Mouse (Mus musculus) embryonic facial prominence, embryonic 13.5 days (tissue): ENCODE measurements at regions not wholly inside any gene's neighbourhood (a gene's known extent, or its start where the extent isn't known, plus 50 kb on each side); places are given as distances from the start of the nearest gene placed in this dataset.

Experiments used
- ATAC-seq: fragments of 200-750 bp; cut with Nextera tagmentation; 2 replicates; pipeline ENCODE4 v1.8.0; 2017; ENCODE audit warnings: low read depth; ENCODE audit not compliant: insufficient number of reproducible peaks, insufficient read depth, low FRiP score, low TSS enrichment
- H3K27ac ChIP-seq: fragments of 300-500 bp; sonication (generic); 2 replicates; pipeline ENCODE4 v1.5.1; 2015; ENCODE audit warnings: moderate library complexity, mild to moderate bottlenecking, inconsistent platforms
- H3K27me3 ChIP-seq: fragments of 300-500 bp; sonication (generic); 2 replicates; pipeline ENCODE4 v1.6.1; 2015; ENCODE audit warnings: mild to moderate bottlenecking, inconsistent platforms
- H3K36me3 ChIP-seq: fragments of 300-500 bp; sonication (generic); 2 replicates; pipeline ENCODE4 v1.6.1; 2015; ENCODE audit warnings: mild to moderate bottlenecking, inconsistent platforms
- H3K4me1 ChIP-seq: fragments of 300-500 bp; sonication (generic); 2 replicates; pipeline ENCODE4 v1.6.1; 2015; ENCODE audit warnings: inconsistent platforms
- H3K4me2 ChIP-seq: fragments of 300-500 bp; sonication (generic); 2 replicates; pipeline ENCODE4 v1.6.1; 2015; ENCODE audit warnings: moderate library complexity, mild to moderate bottlenecking, inconsistent platforms
- H3K4me3 ChIP-seq: fragments of 300-500 bp; sonication (generic); 2 replicates; pipeline ENCODE4 v1.5.1; 2015; ENCODE audit warnings: mild to moderate bottlenecking, inconsistent platforms
- H3K9ac ChIP-seq: fragments of 300-500 bp; sonication (generic); 2 replicates; pipeline ENCODE4 v1.6.1; 2015; ENCODE audit warnings: mild to moderate bottlenecking, inconsistent platforms
- H3K9me3 ChIP-seq: fragments of 300-500 bp; sonication (generic); 2 replicates; pipeline ENCODE4 v1.6.1; 2016; ENCODE audit warnings: inconsistent platforms
- WGBS: fragments of 180-500 bp; shearing (Covaris S2); methylation state at CpG from one replicate; pipeline ENCODE4 v1.1.7; 2015; ENCODE audit warnings: mixed read lengths; 5-methylcytosine and 5-hydroxymethylcytosine counted together

- Histone ChIP-seq H3K27ac (no peak overlapping the region), H3K9ac (no peak overlapping the region), H3K4me1 (peaks cover 9% of the 10 kb centered on the region), H3K4me3 (no peak overlapping the region), H3K9me3 (no peaks in the 10 kb centered on the region), H3K4me2 (no peak overlapping the region), H3K36me3 (no peaks in the 10 kb centered on the region), H3K27me3 (no peaks in the 10 kb centered on the region)
- no peak for ATAC-seq
- 41% methylated on average over 2 of the region's 2 CpGs for WGBS
Measured at GRCm38 (mm10) chr5:148647644-148648043, 95.1 kb upstream of the Ubl3 start.

GRCm38 (mm10) chr5:148645772-148646171 lies 93.2 kb upstream of the Ubl3 start:
- Histone ChIP-seq H3K4me3 (no peak overlapping the region), H3K36me3 (no peaks in the 10 kb centered on the region), H3K27me3 (peaks cover 8% of the 10 kb centered on the region; the same call in 1 of the 2 replicates), H3K27ac (no peak overlapping the region), H3K4me2 (no peak overlapping the region), H3K9ac (no peak overlapping the region), H3K4me1 (peaks cover 9% of the 10 kb centered on the region), H3K9me3 (no peaks in the 10 kb centered on the region)
- ATAC-seq = no peak
- 71% methylated on average over 4 of the region's 4 CpGs for WGBS

DNA sequence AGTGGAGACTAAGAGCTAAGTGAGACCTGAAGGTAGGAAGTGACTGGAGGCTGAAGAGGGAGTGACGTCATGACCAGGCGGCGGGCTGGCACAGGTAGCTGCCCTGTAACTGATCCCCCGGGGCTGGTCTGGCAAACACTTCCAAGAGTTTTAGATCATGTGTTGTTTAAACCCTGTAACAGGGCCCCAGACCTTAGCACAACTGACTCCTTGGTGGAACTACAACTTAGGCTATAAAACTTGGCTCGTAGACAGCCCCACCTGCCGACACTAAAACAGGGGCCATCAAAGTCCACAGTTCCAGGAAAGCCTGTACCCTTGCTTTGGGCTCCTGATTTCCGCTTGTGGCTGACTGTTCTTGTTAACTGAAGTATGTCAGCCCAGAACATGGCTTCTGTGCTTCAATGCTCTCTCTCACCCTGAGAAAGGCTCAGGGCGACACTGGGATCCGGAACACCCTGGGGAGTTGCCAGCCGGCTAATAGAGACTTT lies 92.6 kb upstream of the Ubl3 start:
- H3K4me3 ChIP-seq = no peak overlapping the region
- no peak for ATAC-seq
- 73% methylated on average over 10 of the region's 10 CpGs for WGBS
- no peak overlapping the region for H3K27ac ChIP-seq
- no peak overlapping the region for H3K9ac ChIP-seq
- H3K27me3 ChIP-seq = peaks cover 8% of the 10 kb centered on the region; the same call in 1 of the 2 replicates
- no peaks in the 10 kb centered on the region for H3K36me3 ChIP-seq
- H3K4me1 ChIP-seq = peaks cover 9% of the 10 kb centered on the region
- H3K9me3 ChIP-seq = no peaks in the 10 kb centered on the region
- H3K4me2 ChIP-seq = no peak overlapping the region

- Histone ChIP-seq H3K27me3 (peaks cover 8% of the 10 kb centered on the region; the same call in 1 of the 2 replicates), H3K36me3 (no peaks in the 10 kb centered on the region), H3K4me3 (no peak overlapping the region), H3K4me1 (peaks cover 9% of the 10 kb centered on the region), H3K9ac (no peak overlapping the region), H3K4me2 (no peak overlapping the region), H3K9me3 (no peaks in the 10 kb centered on the region), H3K27ac (no peak overlapping the region)
- 94% methylated on average over 7 of the region's 7 CpGs for WGBS
- no peak for ATAC-seq
Measured at GRCm38 (mm10) chr5:148644345-148644744, 91.8 kb upstream of the Ubl3 start.

DNA sequence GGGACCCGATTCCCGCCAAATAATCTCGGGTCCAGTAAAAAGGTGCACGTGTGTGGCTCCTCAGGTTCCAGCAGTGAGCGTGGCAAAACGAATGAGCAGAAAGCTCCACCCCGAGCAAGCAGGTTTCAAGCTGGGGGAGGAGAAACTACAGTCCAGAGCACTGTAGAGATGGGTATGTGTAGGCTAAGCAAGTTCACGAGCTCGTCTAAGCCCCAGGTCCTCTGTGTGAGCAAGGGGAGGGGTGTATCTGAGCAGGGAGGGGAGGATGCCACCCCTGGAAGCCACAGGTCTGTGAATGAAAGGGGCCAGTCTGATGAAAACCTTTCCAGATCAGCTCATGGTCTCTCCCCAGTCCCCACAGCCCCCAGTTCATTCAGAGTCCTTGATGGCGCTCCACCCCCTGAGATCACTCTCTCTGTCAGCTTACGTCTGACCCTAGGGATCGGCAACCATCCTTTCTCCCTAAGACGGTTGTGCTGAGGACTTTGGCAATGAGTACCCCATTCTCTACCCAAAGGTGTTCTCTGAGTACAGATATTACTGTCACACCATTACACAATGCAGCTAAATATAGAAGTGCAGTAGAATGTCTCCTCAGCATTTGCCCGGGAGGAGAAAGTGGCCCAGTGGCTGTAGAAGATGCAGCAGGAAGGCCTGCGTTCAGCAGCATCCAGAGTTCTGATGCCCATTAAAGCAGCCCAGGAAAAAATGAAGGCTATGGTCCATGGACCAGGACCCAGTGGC lies 89.2 kb upstream of the Ubl3 start:
- Histone ChIP-seq H3K27me3 (peaks cover 8% of the 10 kb centered on the region; the same call in 1 of the 2 replicates), H3K4me3 (no peak overlapping the region), H3K9ac (no peak overlapping the region), H3K9me3 (no peaks in the 10 kb centered on the region), H3K36me3 (no peaks in the 10 kb centered on the region), H3K4me1 (peaks cover 9% of the 10 kb centered on the region), H3K4me2 (no peak overlapping the region), H3K27ac (0 out of 2 replicates have a peak overlapping the region, but pooled peaks have one; percentile 17)
- 36% methylated on average over 15 of the region's 15 CpGs for whole genome bisulfite sequencing
- ATAC-seq = no peak

GRCm38 (mm10) chr5:148640523-148640922 lies 87.9 kb upstream of the Ubl3 start:
- Histone ChIP-seq H3K27ac (no peak overlapping the region), H3K4me2 (peak overlapping the region; percentile 41), H3K4me1 (peaks cover 9% of the 10 kb centered on the region), H3K36me3 (no peaks in the 10 kb centered on the region), H3K9me3 (no peaks in the 10 kb centered on the region), H3K9ac (no peak overlapping the region), H3K4me3 (no peak overlapping the region), H3K27me3 (peaks cover 8% of the 10 kb centered on the region; the same call in 1 of the 2 replicates)
- WGBS = 24% methylated on average over 14 of the region's 14 CpGs
- ATAC-seq = no peak

DNA sequence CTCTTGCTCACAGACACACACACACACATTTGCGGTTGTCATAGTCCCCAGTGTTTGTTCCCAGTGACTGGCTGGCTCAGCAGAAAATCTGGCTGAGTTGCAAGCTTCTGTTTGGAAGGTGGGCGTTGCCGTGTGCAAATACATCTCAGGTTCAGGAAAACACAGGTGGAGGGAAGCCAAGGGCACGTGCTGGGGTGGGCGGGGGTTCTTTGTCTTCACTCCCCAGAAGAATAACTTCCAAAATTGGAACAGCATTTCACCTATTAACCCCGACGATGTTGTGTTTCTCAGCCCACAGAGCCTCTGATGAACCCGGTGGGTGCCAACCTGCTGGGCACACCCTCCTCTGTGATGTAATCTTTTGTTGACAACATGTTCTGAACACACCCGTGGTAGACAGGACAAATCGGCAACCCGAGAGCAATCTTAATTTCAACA lies 82.3 kb upstream of the Ubl3 start:
- Histone ChIP-seq H3K36me3 (no peaks in the 10 kb centered on the region), H3K4me3 (no peak overlapping the region), H3K4me1 (peaks cover 30% of the 10 kb centered on the region), H3K4me2 (no peak overlapping the region), H3K9me3 (no peaks in the 10 kb centered on the region), H3K27ac (no peak overlapping the region), H3K9ac (no peak overlapping the region), H3K27me3 (no peaks in the 10 kb centered on the region; the same call in 1 of the 2 replicates)
- 49% methylated on average over 11 of the region's 11 CpGs for WGBS
- peak; percentile 17; the same call in 1 of the 2 replicates for ATAC-seq

GRCm38 (mm10) chr5:148633999-148634398 lies 81.4 kb upstream of the Ubl3 start:
- WGBS = 40% methylated on average over 5 of the region's 5 CpGs
- ATAC-seq = no peak

DNA sequence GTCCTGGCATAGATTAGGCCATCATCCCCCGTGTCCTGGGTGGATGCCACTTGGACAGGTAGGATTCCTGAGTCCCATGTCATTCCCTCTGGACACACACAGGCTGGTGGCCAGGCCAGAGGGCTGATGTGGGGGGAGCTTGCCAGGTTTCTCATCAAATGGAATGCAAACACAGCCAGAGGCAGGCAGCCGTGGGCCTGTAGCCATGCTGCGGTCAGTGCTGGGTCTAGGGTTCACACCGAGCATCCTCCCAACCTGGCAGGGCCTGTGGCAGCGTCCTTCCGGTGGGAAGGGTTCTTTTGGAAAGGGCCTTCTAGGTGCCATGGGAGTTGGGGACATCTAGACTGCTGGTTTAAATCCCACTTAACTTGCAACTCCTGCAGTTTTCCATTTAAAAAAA lies 80.7 kb upstream of the Ubl3 start:
- 81% methylated on average over 6 of the region's 6 CpGs for WGBS
- no peak for ATAC-seq
- Histone ChIP-seq H3K36me3 (no peaks in the 10 kb centered on the region), H3K9me3 (no peaks in the 10 kb centered on the region), H3K27me3 (no peaks in the 10 kb centered on the region), H3K27ac (no peak overlapping the region), H3K4me1 (peaks cover 30% of the 10 kb centered on the region), H3K4me3 (no peak overlapping the region), H3K4me2 (no peak overlapping the region), H3K9ac (no peak overlapping the region)

More at GRCm38 (mm10) chr5:148633999-148634398, 81.4 kb upstream of the Ubl3 start:
- Histone ChIP-seq H3K9me3 (no peaks in the 10 kb centered on the region), H3K4me1 (peaks cover 30% of the 10 kb centered on the region), H3K9ac (no peak overlapping the region), H3K27me3 (no peaks in the 10 kb centered on the region), H3K27ac (peak overlapping the region; percentile 24; the same call in 1 of the 2 replicates), H3K4me3 (no peak overlapping the region), H3K4me2 (no peak overlapping the region), H3K36me3 (no peaks in the 10 kb centered on the region)

DNA sequence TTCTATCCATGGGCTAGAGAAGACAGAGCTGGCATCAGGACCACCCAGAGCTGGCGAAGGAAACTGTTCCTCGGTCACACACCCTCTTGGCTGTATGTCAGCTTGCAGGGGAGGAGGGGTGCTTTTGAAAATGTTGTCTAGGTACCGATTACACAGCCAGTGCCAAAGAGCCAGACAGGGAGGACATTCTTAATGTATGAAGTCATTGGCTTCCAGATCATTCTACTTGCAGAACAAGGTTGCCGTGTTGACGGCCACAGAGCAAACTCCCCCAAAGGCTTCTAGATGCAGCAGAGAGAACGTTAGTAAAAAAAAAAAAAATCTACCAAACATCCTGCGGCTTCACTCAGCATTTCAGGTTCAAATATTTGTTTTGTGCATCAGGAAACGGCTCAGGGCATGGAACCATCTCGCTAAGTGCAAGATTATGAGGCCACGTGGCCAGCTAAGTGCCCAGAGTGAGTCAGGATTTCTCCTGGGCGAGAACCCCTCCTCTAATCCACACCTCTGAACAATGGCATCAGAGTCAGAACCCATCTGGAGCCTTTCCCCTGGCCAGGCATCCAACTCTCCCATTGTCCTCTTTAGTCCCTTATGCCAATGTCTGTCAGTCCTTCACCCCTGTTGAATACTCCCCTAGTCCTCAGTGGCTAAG lies 80.1 kb upstream of the Ubl3 start:
- Histone ChIP-seq H3K4me3 (no peak overlapping the region), H3K27me3 (no peaks in the 10 kb centered on the region), H3K4me1 (peaks cover 30% of the 10 kb centered on the region), H3K36me3 (no peaks in the 10 kb centered on the region), H3K27ac (no peak overlapping the region), H3K9ac (no peak overlapping the region), H3K9me3 (no peaks in the 10 kb centered on the region), H3K4me2 (no peak overlapping the region)
- 57% methylated on average over 11 of the region's 11 CpGs for WGBS
- no peak for ATAC-seq

DNA sequence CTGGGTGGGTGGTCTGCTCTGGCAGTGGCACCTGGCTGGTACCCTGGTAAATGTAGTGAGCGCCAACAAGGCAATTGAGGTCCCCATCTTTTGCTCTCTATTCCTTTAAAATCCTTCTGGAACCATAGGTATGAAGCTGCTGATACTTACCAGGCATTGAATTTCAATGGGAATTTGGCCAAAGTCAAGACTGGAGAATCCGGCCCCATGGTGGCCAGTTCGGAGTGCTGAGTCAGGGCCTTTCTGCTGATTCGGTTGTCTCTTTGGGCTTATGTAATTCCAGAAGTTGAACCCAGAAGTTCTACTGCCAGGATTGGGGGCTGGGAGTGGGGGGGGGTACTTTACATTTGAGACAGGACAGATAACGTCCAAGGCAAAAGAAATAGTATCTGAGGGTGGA lies 79.0 kb upstream of the Ubl3 start:
- Histone ChIP-seq H3K4me1 (peaks cover 30% of the 10 kb centered on the region), H3K4me2 (no peak overlapping the region), H3K9me3 (no peaks in the 10 kb centered on the region), H3K27me3 (no peaks in the 10 kb centered on the region), H3K4me3 (no peak overlapping the region), H3K9ac (no peak overlapping the region), H3K27ac (no peak overlapping the region), H3K36me3 (no peaks in the 10 kb centered on the region)
- 79% methylated on average over 5 of the region's 5 CpGs for WGBS
- ATAC-seq = no peak

DNA sequence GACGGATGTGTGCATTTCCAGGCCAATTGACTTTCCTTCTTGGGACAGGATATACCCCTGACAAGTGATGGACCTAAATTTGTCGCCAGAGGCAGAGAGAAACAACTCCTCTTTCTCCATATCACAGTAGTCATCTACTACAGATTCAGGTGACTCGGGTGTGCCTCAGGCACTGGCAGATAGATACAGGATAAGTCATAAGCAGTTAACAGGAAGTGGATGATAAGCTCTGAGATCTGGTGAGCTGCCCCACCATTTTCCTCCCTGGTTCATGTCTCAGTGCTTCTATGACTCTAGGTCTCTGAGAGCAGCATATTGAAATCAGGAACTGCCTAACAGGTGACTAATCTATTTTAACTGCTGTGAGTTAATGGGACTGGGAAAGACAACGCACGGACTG lies 73.4 kb upstream of the Ubl3 start:
- Histone ChIP-seq H3K4me3 (no peak overlapping the region), H3K9me3 (no peaks in the 10 kb centered on the region), H3K27me3 (no peaks in the 10 kb centered on the region), H3K4me2 (no peak overlapping the region), H3K36me3 (no peaks in the 10 kb centered on the region), H3K27ac (no peak overlapping the region), H3K4me1 (0 out of 2 replicates have a peak, but pooled peaks cover 5% of the 10 kb centered on the region), H3K9ac (no peak overlapping the region)
- WGBS = 86% methylated on average over 5 of the region's 5 CpGs
- no peak for ATAC-seq
